Mouse (Mus musculus): ENCODE measurements around the gene Mrpl22.
A peak's percentile ranks its signal among the peaks of the same experiment; 100 is the strongest.

The Mrpl22 gene

GRCm38 (mm10) chr11:58171459-58172091 is at the start of gene Mrpl22:
Gene Mrpl22, plus strand, starts transcription at chr11:58171661.
- DNase-seq (ENCODE audit: low spot score in 2 of 2): peak; percentile 92 to 93

GRCm38 (mm10) chr11:58123711-58124110 is 47.8 kb upstream of the Mrpl22 start:
- no peak for DNase-seq (ENCODE audit: low spot score in 2 of 2)

- no peak for DNase-seq (ENCODE audit: low spot score in 2 of 2)
Observed at GRCm38 (mm10) chr11:58125021-58125420, 46.4 kb upstream of the Mrpl22 start.

GRCm38 (mm10) chr11:58126397-58127160 is 44.9 kb upstream of the Mrpl22 start:
- DNase-seq (ENCODE audit: low spot score in 2 of 2): peak in 1 of 2 experiments; percentile 28

- no peak for DNase-seq (ENCODE audit: low spot score in 2 of 2)
Observed at GRCm38 (mm10) chr11:58127544-58127943, 43.9 kb upstream of the Mrpl22 start.

- no peak for DNase-seq (ENCODE audit: low spot score in 2 of 2)
Observed at GRCm38 (mm10) chr11:58129302-58129843, 42.1 kb upstream of the Mrpl22 start.

GRCm38 (mm10) chr11:58132026-58132425 is 39.4 kb upstream of the Mrpl22 start:
- DNase-seq (ENCODE audit: low spot score in 2 of 2): no peak

GRCm38 (mm10) chr11:58134869-58135268 is 36.6 kb upstream of the Mrpl22 start:
- no peak for DNase-seq (ENCODE audit: low spot score in 2 of 2)

- no peak for DNase-seq (ENCODE audit: low spot score in 2 of 2)
Observed at GRCm38 (mm10) chr11:58135296-58135695, 36.2 kb upstream of the Mrpl22 start.

GRCm38 (mm10) chr11:58136677-58137076 is 34.8 kb upstream of the Mrpl22 start:
- DNase-seq (ENCODE audit: low spot score in 2 of 2): no peak

GRCm38 (mm10) chr11:58138821-58139220 is 32.6 kb upstream of the Mrpl22 start:
- DNase-seq (ENCODE audit: low spot score in 2 of 2): no peak

- no peak for DNase-seq (ENCODE audit: low spot score in 2 of 2)
Observed at GRCm38 (mm10) chr11:58139466-58139865, 32.0 kb upstream of the Mrpl22 start.

- DNase-seq (ENCODE audit: low spot score in 2 of 2): peak; percentile 33 to 41
Observed at GRCm38 (mm10) chr11:58143704-58144426, 27.6 kb upstream of the Mrpl22 start.

- no peak for DNase-seq (ENCODE audit: low spot score in 2 of 2)
Observed at GRCm38 (mm10) chr11:58146241-58146640, 25.2 kb upstream of the Mrpl22 start.

- DNase-seq (ENCODE audit: low spot score in 2 of 2): no peak
Observed at GRCm38 (mm10) chr11:58155458-58155857, 16.0 kb upstream of the Mrpl22 start.

- DNase-seq (ENCODE audit: low spot score in 2 of 2): no peak
Observed at GRCm38 (mm10) chr11:58156871-58157270, 14.6 kb upstream of the Mrpl22 start.

GRCm38 (mm10) chr11:58165072-58165471 is 6.4 kb upstream of the Mrpl22 start:
- DNase-seq (ENCODE audit: low spot score in 2 of 2): no peak

GRCm38 (mm10) chr11:58167822-58168166 is 3.7 kb upstream of the Mrpl22 start:
- no peak for DNase-seq (ENCODE audit: low spot score in 2 of 2)

- peak; percentile 65 to 81 for DNase-seq (ENCODE audit: low spot score in 2 of 2)
Observed at GRCm38 (mm10) chr11:58168167-58168915, 3.1 kb upstream of the Mrpl22 start, which contains the start of gene Gemin5. Gene Gemin5, minus strand, starts transcription at chr11:58168539.

GRCm38 (mm10) chr11:58169666-58170065 is 1.8 kb upstream of the Mrpl22 start:
- DNase-seq (ENCODE audit: low spot score in 2 of 2): no peak

- peak; percentile 75 to 85 for DNase-seq (ENCODE audit: low spot score in 2 of 2)
Observed at GRCm38 (mm10) chr11:58179563-58179962, 8.1 kb downstream of the Mrpl22 start.

Measured in right cerebral cortex, postnatal 36 days (tissue).